Mouse (Mus musculus): ENCODE results near the gene Matk.

- TF ChIP-seq MAX (IDR thresholded peaks at IDR 0.05) (no peak), USF1 (IDR thresholded peaks at IDR 0.05; ENCODE audit: low read depth) (no peak)
These were observed 33.9 kb downstream of the Matk start for GRCm38 (mm10) chr10:81286586-81286985.

Data from C2C12 (cell line).